Mouse (Mus musculus) v-Abl transformed pro-B cells (cell line): Measurements from ENCODE around the gene Epha4.

Experiments
- in situ Hi-C, 2 experiments: fragments of 400-800 bp; cut with MboI; formaldehyde crosslinking; loops; one replicate each; pipeline ENCODE4 v1.15.1; 2025; ENCODE audit not compliant: unreplicated experiment in 2 of 2

Gene Epha4

DNA sequence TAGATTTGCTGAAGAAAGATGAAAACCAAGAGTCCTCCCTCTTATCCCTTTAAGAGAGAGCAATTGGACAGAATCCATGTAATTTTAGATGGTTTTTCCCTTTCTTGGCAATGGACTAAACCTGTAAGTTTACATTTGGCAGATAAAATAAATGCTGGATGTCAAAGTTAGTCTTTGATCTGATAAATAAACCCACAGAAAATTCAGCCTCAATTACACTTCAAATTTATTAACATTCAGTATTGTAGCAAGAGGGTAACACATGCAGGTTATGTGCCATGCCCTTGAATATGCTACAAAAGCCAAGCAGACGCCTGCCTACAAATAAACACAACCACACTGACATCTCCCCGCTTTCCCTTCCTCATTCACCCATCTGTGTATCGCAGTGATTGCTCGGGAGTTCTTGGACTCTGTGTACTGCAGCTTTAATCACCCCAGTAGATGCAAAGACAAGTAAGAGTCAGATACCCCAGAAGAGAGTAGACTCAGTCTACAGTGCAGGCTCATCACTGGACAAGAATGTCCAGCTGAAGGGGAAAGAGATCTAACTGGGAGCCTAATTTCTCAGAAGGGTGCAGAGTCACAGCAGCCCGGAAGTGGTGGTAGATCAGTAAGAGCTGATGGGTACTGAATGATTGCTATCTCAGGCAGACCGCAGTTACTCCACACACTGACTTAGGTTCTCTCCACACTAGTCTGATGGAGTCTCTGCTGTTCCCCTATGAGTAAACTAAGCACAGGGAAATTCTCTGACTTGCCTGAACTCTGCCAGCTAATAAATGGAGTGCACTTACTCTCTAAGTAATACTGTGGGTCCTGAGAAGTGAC is 29.9 kb downstream of the Epha4 start:
- in situ Hi-C loops, result no loop called here

DNA sequence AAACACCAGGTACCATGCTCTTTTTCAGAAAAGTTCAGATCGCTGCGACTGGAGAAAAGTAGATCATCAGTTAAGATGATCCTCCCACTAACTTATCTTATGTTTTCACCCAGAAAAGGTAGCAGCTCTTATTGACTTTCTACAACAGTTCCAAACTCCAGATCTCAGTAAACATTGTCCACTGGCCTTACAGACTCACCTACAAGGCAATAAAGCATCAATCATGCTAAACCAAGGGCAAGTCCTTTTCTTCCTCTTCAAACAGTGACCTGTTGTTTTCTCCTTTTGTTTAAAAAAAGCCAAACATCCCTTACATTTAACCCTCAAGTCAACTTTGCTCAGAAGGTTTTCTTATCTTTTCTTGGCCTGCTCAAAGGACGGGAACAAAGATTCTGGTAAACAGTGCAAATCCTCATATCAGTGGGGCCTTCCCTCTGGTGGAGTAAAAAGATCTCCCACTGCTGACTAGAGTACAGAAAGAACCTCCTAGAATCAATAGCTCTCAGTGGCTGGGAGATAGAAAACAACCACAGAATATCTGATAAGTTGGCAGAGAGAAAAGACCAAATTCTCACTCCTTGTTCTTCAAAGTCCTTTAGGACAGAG is 39.0 kb downstream of the Epha4 start:
- in situ Hi-C loops, result no loop called here

DNA sequence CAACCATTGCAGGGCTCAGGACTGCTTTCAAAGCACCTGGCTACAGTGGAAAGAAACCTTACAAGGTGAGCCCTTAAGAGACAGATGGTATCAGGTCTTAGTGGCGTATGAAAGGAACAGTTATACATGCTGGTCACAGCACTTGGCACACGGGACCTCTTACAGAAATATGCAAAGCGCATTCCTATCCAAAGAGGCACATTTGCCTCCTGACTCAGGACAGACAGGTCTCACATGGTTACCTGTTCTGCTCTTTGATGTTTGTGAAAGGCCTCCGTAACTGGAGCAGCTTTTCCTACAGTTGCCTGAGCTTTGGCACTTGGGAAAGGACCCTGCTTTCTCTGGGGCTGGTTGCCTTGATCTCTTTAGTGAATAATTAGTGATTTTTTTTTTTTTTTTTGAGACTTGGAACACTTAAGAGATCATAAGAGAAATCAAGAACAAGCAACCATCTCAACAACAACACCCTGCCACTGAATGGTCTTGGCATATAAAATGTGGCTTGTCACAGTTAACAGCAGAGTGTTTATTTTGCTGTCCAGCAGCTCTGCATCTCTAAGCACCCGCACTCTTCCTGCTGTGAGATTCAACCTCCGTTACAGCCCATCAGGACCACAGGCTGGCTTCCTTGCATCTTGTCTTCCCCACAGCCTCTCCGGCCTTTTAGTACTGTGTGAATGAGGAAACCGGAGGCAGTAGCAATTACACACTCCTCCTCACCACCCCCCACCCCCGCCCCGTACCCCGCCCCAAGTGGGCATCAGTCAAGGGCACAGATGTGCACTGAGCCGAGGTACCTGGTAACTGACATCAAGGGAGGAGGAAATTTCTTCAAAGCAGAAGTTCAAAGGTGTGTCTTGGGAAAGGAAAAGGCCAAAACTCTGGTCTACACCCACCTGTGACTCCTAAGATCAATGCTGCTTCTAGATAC is 41.2 kb downstream of the Epha4 start:
- in situ Hi-C loops, result no loop called here

DNA sequence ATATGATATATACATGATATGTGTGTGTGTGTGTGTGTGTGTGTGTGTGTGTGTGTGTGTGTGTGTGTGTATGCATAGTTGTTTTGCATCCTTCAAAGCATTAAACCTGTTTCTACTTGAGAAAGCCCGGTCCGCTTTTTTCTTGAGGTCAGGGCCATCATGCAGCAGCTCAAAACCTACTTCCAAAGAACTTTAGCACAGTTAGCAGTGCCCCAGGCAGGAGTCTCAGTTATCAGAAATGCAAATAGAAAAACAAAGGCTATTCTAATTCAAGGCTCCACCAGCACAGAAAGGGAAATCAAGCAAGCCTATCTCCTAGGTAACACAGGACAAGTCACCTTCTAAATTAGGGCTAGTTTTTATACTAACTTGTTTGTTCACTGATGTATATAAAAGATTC is 42.3 kb downstream of the Epha4 start:
- in situ Hi-C loops, result no loop called here

DNA sequence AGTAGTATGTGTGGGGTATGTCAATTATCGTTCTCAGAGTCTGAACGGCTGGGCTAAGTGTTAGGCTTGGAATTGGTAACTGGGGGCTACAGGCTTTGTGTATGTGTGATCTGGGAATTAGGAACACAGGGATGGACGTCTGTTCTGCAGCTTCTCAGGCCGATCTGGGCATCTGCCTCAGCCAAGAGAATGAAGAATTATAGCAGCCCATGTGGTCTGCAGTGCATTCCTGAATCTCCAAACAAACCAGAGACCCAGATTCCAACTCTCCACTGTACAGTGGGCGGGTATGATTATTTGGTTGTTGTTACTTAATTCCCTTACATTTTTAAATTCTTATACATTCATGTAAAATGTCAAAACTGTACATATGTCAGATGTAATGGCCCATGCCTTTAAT is 43.4 kb downstream of the Epha4 start:
- in situ Hi-C loops, result no loop called here

DNA sequence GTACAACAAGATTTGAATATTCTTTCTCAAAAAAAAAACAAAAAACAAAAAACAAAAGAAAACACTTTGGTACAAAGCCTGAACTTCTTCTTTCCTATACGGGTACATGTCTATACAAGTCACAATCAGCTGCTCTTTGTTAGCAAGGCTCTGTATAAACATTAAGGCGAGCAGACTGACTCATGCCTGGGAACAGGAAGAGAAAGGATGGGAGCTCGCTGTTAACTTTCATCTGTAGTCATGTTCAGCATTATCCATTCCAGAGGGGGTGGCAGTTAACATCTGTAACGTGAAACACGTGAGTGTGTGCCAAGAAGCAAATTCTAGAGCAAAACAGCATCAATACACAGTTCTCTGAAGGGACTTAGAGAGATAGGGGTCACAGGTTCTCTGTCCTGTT is 43.9 kb downstream of the Epha4 start:
- in situ Hi-C loops, result no loop called here

DNA sequence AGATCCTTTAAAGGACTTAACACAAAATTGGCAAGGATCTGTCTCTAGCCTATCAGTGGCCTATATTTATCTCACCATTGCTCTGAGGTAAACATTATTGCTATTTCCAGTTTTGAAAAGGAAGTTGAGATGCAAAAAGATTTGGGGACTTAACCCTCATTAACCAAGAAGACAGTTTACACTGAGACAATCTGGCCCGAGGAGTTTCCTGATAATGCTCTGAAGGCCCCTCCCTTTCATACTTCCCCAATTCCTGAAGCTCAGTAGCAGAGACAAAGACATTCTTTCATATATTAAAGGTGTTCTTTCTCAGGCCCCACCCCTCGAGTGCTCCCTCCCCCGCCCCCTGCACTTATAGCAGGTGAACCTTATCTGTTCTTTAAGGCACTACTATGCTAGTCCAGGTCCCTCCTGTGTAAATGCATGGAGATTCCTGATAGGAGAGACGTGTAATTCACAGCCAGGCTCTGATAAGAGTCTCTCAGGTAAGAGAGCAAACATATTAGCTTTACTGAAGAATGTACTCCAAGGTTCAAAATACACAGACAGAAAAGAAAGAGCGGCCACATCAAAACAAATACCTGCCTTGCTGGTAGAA is 46.1 kb downstream of the Epha4 start:
- in situ Hi-C loops, result no loop called here

DNA sequence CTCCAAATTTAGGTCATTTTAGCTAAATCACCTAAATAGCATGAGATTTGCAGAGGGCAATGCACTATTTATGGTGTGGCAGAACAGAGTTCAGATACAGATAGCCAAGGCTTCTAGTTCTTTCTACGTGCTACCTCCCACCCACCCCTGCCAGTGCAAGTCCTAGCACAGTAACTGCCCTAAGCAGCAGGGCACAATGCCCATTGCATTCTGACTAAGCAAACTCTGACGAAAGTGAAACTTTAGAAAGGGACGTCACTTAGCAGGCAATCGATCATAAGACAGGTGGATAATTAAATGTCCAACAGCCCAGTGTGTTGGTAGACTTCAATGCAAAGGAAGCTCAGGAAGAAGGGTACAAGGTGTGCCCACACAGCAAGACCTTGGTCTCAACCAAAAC is 49.4 kb downstream of the Epha4 start:
- in situ Hi-C loops, result no loop called here

DNA sequence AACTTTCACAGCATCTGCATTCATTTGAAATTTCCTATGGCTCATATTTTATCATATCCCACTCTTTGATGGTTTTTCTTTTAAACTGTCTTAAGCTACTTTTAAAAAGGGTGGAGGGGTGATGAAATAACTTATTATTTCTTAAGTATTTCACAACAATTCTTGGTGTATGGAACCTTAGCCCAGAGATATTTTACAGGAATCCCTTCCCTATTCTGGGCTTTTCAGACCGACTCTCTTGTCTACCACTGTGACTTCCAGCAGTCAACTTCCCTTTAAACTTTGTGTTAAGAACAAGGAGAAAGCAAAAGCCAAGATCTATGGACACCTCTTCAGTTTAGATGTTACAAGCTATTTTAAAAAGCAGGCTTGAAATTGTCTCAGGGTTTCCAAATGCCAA is 50.8 kb downstream of the Epha4 start:
- in situ Hi-C loops, result no loop called here

DNA sequence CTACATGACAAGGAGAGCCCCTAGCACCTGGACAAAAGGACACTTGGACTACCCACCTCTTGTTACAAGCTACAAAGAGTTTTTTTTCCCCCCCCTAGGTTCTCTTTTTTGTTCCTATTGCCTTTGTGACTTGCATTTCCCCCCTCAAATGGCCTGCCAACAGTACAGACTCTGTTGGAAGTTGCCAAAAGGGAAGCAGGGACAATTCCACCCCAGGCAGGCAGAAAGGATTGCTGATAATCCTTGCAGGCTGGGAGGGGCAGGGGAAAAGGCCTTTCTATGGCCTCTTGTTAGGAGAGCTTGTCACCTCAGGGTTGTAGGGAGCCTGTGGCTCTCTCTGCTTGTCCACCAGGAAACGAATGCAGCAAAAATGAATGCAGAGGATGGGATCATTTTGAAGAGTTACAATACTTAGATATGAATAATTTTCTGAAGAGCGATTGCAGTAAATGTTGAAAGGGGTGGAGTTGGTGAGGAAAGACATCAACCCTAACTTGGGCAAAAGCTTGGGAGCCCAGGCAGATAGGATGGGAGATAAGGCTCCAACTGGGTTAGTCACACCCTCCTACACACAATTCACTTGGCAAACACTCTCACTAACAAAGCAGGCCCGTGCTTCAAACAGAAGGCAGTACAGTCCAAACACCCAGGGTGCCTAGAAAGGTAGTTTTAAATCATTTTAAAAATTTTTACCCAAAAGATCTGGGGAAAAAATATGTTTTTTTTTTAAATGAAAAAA is 52.8 kb downstream of the Epha4 start:
- in situ Hi-C loops, result no loop called here

DNA sequence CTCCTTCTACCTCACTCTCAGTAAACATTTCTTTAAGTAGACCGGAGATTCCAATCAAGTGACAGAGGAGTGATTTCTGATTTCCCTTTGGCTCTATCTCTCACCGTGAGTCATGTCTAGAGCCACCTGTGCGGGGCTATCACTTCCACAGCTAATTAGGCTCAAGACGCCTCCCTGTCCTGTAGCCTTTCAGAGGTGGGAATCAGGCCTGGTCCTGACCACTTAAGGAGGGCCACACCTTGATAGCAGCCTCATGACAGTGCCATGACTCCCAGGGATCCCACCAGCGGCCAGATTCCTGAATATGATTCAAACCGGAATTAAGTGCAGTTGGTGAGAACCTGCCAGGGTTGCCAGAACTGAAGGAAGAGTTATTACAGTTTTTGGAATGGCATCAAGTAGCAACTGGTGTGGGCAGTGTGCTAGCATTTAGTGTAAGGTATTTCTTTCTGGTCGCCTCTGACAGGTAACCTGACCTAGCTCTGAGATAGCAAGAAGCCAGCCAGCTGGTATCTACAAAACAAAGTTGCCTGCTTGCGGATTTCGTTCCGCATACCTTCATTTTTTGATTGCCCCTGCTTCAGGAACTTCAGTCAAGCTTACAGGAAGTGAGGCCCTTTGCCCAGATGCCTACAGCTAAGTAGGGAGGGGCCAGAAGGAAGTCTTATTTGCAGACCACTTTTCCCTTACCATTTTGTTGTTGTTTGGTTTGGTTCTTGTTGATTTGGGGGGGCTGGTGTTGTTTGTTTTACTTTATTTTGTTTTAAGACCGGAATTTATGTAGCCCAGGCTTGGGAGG is 53.9 kb downstream of the Epha4 start:
- in situ Hi-C loops, result no loop called here

DNA sequence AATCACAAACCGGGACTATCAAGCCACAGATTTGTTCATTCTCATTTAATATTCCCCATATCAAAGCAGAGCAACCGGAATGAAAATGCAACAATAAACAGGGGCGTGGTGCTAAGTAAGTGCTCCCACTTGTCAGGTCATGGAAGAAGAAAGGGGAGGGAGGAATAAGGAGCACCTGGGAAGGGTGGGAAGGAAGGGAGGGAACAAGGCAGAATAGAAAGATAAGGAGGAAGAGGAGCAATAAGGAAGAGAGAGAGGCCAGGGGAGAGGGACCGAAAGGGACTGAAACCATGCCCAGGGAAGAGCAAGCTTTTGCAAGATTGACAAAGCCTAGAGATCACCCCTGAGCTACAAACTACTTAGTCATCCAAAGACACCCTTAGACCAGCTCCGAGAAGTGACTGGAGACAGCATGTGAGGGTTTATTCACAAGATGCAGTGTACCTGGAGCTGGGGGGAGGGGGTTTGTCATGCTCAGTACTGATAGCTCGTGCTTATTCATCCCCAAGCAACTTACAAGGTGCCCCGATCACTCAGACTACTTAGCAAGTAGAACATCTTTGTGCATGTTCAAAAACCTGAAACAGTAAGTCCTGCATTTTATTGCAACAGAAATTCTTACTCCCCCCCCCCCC is 56.0 kb downstream of the Epha4 start:
- in situ Hi-C loops, result no loop called here

DNA sequence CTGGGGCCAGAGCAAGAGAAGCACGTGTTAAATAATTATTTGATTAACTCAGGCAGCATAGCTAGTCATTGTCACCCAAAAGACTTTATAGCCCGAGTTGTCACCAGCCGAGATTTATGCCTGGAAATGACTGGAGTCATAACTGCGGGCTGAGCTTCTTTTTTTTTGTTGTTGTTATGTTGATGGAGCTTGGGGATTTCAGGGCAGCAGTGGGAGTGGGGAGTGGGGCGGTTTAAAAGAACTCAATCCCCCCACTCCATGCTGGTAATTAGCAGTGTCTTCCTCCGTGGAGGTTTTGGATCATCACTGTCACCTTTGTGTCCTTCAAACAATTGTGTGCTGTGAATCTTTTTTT is 57.5 kb downstream of the Epha4 start:
- in situ Hi-C loops, result no loop called here

DNA sequence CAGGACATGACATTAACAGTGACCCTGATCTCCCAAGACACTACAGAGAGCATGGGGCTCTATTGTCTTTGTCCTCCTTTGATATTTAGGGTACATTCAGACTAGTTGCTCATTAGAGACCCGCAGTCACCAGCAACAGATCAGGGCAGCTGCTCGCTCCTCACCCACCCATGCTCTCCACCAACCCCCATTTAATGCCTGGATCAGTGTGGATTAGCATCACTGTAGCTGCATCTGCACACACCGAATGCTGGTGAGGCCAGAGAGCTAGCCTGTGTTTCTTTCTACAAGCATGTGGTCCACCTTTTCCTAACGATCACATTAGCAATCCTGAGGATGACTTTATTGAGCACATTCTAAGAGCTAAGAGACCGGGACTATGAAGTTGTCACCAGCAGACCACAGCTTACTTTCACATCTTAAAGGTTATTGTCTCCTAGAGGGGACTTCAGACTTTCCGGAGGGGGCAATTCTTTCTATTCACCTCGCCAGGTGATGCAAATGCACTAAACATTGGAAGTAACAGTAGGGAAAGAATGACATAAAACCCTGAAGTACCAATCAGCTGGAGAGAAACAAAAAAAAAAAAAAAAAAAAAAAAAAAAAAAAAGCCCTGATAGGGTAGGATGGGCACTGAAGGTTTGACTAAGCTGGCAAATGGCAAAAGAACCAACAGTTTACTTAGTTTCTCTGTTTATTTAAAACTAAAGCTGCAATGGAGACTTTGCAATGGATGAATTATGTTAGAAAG is 58.0 kb downstream of the Epha4 start:
- in situ Hi-C loops, result no loop called here

DNA sequence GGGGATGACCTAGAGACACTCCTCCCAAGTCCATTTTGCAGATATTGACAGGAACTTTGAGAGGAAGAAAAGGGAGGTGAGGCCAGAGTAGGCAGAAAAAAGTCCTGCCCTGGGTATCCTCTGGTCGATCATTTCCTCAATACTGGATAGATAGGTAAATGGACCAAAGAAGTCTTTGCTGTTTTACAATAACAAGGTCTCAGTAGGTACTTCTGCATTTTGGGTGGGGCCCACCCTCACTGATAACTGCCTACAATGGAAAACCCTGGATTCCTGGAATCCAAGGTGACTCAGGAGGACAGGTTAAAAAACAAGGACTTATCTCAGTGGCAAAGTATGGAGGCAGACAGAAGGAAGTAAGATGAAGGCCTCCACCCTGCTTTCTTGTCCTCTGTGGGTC is 61.1 kb downstream of the Epha4 start:
- in situ Hi-C loops, result no loop called here

DNA sequence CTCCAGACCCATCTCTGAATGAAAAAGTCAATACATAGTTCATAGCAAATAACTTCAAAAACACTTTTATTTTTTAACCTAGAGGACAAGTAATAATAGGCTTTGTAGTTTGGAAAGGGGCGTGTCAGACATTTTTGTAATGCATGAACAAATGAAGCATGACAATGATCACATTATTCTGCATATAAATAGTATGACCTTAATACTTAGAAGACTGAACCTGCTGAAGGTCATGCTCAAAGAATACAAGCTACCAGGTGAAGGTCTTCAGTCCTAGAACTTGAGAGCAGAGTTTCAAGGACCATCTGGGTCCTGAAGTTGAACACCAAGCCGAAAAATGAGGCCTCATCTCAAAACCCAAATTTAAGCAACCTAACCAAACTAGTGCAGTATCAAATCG is 62.2 kb downstream of the Epha4 start:
- in situ Hi-C loops, result no loop called here

DNA sequence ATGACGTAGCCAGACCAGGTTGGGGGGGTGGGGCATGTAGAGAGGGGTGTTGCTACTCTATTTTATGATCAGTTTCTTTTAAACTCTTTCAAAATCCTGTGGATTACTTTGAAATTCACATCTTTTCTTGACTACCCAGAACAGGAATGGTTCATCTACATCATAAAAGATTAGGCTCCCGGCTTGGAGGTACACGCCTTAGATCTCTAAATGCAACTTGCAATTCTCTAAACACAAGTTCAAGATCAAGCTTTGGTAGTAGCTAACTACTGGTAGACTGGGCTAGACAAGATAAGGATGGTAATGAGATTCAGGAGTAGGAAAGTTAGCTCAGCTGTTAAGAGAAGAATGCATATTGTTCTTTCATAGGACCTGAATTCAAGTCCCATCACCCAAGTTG is 63.3 kb downstream of the Epha4 start:
- in situ Hi-C loops, result no loop called here

DNA sequence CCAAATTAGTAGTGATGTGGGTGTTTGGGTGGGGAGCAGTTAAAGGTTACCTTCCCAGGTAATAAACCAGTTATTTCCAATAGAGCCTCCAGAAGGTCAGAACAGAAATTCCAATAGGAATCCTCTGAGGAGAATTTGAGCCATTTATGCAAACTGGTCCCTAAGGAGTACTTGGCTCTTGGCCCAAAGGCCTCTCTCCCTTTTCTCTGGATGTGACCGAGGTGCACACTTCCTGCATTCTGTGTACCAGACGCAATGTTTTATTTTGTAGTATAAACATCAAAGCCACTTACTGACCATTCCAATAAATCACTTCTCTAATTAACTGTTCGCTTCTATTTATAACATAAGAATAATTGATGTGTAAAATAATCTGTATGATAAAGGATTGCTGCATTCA is 64.7 kb downstream of the Epha4 start:
- in situ Hi-C loops, result no loop called here
